Mouse (Mus musculus): ENCODE data around the gene Cox4i2.

The Cox4i2 gene

GRCm38 (mm10) chr2:152800762-152801113, 46.8 kb downstream of the Cox4i2 start:
- DNase-seq (ENCODE audit: low spot score) = no peak

GRCm38 (mm10) chr2:152802303-152802702, 48.3 kb downstream of the Cox4i2 start:
- DNase-seq (ENCODE audit: low spot score) = no peak

- DNase-seq (ENCODE audit: low spot score) = no peak
Observed at GRCm38 (mm10) chr2:152803081-152803480, 49.1 kb downstream of the Cox4i2 start.

GRCm38 (mm10) chr2:152804408-152805110, 50.6 kb downstream of the Cox4i2 start:
- DNase-seq (ENCODE audit: low spot score) = no peak

- no peak for DNase-seq (ENCODE audit: low spot score)
Observed at GRCm38 (mm10) chr2:152805111-152805490, 51.1 kb downstream of the Cox4i2 start.

- DNase-seq (ENCODE audit: low spot score) = no peak
Observed at GRCm38 (mm10) chr2:152806037-152806436, 52.1 kb downstream of the Cox4i2 start.

GRCm38 (mm10) chr2:152808178-152808577, 54.2 kb downstream of the Cox4i2 start:
- DNase-seq (ENCODE audit: low spot score) = no peak

GRCm38 (mm10) chr2:152810158-152810941, 56.4 kb downstream of the Cox4i2 start:
- DNase-seq (ENCODE audit: low spot score) = no peak

- DNase-seq (ENCODE audit: low spot score) = no peak
Observed at GRCm38 (mm10) chr2:152811336-152812165, 57.6 kb downstream of the Cox4i2 start.

GRCm38 (mm10) chr2:152813232-152813631, 59.3 kb downstream of the Cox4i2 start:
- no peak for DNase-seq (ENCODE audit: low spot score)

- DNase-seq (ENCODE audit: low spot score) = no peak
Observed at GRCm38 (mm10) chr2:152814213-152814874, 60.4 kb downstream of the Cox4i2 start.

Measured in layer of hippocampus, adult 11-12 months (tissue).